Mouse (Mus musculus): Measurements from ENCODE around the gene Zfp882. TPM values are rescaled to one million over a fixed set of nuclear protein-coding genes. Genes with fewer than 3 reads are reported as not detected.
A peak's percentile ranks its signal among the peaks of the same experiment; 100 is the strongest.
"Not testable (repeated sequence)": the region's sequence is repeated elsewhere in the genome, so short reads cannot be mapped to it uniquely, and the experiment has no call there.

Zfp882 gene
- polyA plus RNA-seq, 1 experiment from 2014 or later, result 2.8 TPM

- ATAC-seq (replicated peaks; ENCODE audit: extremely low read depth, insufficient read depth, low FRiP score), result no peak
- 79% methylated on average over 2 of the region's 2 CpGs for WGBS
- Histone ChIP-seq H3K4me1 (ENCODE audit: control insufficient read depth, insufficient read depth, low read length) (0 out of 2 replicates have a peak, but pooled peaks cover 4% of the 10 kb centered on the region), H3K9me3 (replicated peaks; ENCODE audit: control insufficient read depth, low read length) (no peaks in the 10 kb centered on the region), H3K27me3 (ENCODE audit: control insufficient read depth, insufficient read depth, low read length) (no peaks in the 10 kb centered on the region), H3K4me2 (ENCODE audit: low read depth, low read length) (no peak overlapping the region), H3K4me3 (ENCODE audit: low read length) (no peak overlapping the region), H3K9ac (ENCODE audit: low read length) (no peak overlapping the region), H3K27ac (ENCODE audit: low read length) (no peak overlapping the region), H3K36me3 (ENCODE audit: control insufficient read depth, insufficient read depth) (peaks cover 15% of the 10 kb centered on the region)
Observed at GRCm38 (mm10) chr8:71912286-71912685, 3.9 kb downstream of the Zfp882 start.

DNA sequence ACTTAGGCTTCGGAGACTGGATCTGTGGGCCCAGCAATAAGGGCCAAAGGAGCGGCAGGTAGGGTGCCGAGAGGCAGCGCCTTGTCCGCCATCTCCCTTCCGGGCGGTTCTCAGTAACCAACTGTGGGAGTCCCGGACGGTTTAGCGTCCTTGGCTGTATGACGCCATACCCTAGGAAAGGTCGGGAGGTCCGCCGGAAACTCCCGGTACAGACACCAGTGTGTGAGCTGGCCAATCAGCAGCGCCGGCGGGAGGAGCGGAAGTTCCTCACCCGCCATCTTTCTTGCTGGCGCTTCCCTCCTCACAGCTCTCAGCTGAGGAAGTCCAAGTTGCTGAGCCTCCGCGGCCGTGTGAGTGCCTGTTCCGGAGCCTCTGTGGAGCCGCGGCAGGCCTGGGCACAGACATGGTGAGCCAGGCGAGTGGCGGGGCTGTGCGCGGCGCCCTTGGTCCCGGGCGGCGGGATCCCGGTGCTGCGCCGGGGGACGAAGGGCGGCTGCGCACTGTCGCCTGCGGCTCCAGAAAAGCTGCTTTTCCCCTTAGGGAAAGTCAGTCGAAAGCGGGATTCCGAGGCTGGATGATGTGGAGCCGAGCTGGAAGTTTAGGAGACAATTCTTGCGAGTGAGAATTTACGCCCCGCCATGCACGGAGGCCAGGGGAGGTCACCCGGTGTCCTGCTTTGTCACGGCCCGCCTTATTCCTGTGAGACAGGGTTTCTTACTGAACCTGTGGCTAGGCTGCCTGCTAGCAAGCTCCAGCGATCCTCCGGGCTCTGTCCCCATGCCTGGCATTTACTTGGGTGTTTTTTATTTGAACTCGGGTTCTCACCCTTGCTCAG, 14.4 kb downstream of the Zfp882 start:
- ATAC-seq (replicated peaks; ENCODE audit: extremely low read depth, insufficient read depth, low FRiP score), result peak; percentile 100
- Histone ChIP-seq H3K4me3 (ENCODE audit: low read length) (peak overlapping the region; percentile 59), H3K4me1 (ENCODE audit: control insufficient read depth, insufficient read depth, low read length) (peaks cover 8% of the 10 kb centered on the region), H3K27ac (ENCODE audit: low read length) (peak overlapping the region; percentile 88), H3K4me2 (ENCODE audit: low read depth, low read length) (peak overlapping the region; percentile 74), H3K9me3 (replicated peaks; ENCODE audit: control insufficient read depth, low read length) (no peaks in the 10 kb centered on the region), H3K36me3 (ENCODE audit: control insufficient read depth, insufficient read depth) (peaks cover 2% of the 10 kb centered on the region), H3K9ac (ENCODE audit: low read length) (peak overlapping the region; percentile 78), H3K27me3 (ENCODE audit: control insufficient read depth, insufficient read depth, low read length) (no peaks in the 10 kb centered on the region)
- under 1% methylated on average over 57 of the region's 57 CpGs for WGBS

DNA sequence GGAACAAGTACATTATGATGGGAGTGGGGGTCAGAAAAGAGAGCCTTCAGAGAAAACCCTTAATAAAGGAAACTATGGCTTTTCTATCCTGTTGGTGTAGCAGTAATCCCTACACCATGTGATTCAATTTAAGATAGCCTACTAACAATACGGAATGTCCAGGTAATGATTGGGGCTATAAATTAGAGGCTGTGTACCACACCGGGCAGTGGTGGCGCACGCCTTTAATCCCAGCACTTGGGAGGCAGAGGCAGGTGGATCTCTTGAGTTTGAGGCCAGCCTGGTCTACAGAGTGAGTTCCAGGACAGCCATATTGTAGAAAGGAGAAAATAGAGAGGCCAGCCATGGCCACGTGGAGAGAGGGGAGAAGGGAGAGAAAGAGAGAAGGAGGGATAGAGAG, 17.4 kb downstream of the Zfp882 start:
- 93% methylated on average over 5 of the region's 5 CpGs for WGBS
- ATAC-seq (replicated peaks; ENCODE audit: extremely low read depth, insufficient read depth, low FRiP score), result no peak
- no peak overlapping the region for H3K27ac ChIP-seq (ENCODE audit: low read length)
- H3K27me3 ChIP-seq (ENCODE audit: control insufficient read depth, insufficient read depth, low read length), result no peaks in the 10 kb centered on the region
- H3K9me3 ChIP-seq (replicated peaks; ENCODE audit: control insufficient read depth, low read length), result no peaks in the 10 kb centered on the region
- H3K4me2 ChIP-seq (ENCODE audit: low read depth, low read length), result no peak overlapping the region
- H3K36me3 ChIP-seq (ENCODE audit: control insufficient read depth, insufficient read depth), result peaks cover 25% of the 10 kb centered on the region
- H3K4me1 ChIP-seq (ENCODE audit: control insufficient read depth, insufficient read depth, low read length), result peaks cover 8% of the 10 kb centered on the region
- H3K9ac ChIP-seq (ENCODE audit: low read length), result no peak overlapping the region
- no peak overlapping the region for H3K4me3 ChIP-seq (ENCODE audit: low read length)

GRCm38 (mm10) chr8:71926551-71926950, 18.1 kb downstream of the Zfp882 start:
- H3K9ac ChIP-seq (ENCODE audit: low read length), result no peak overlapping the region
- peaks cover 8% of the 10 kb centered on the region for H3K4me1 ChIP-seq (ENCODE audit: control insufficient read depth, insufficient read depth, low read length)
- no peak for ATAC-seq (replicated peaks; ENCODE audit: extremely low read depth, insufficient read depth, low FRiP score)
- 92% methylated on average over 3 of the region's 3 CpGs for WGBS
- no peak overlapping the region for H3K27ac ChIP-seq (ENCODE audit: low read length)
- H3K4me3 ChIP-seq (ENCODE audit: low read length), result no peak overlapping the region
- H3K4me2 ChIP-seq (ENCODE audit: low read depth, low read length), result no peak overlapping the region
- H3K9me3 ChIP-seq (replicated peaks; ENCODE audit: control insufficient read depth, low read length), result peaks cover 2% of the 10 kb centered on the region; the same call in 1 of the 2 replicates
- no peaks in the 10 kb centered on the region for H3K27me3 ChIP-seq (ENCODE audit: control insufficient read depth, insufficient read depth, low read length)
- peaks cover 33% of the 10 kb centered on the region for H3K36me3 ChIP-seq (ENCODE audit: control insufficient read depth, insufficient read depth)

DNA sequence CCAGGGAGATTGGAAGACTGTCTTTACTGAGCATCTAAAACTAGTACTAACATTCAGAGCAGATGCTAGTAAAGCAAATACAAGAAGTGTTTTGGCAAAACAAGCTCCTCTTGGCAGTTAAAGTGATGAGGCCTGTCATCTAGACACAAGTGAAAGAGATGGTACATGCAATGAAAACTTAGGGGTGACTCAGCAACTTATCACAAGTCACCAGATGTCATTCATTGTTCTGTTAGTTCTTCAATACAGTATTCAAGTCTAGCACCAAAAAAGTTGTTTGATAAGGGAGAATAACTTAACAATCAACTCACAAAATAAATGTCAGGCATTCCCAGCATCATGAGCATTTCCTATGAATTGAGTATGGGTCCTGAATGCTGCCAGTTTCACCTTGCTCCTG, 19.4 kb downstream of the Zfp882 start:
- ATAC-seq (replicated peaks; ENCODE audit: extremely low read depth, insufficient read depth, low FRiP score), result no peak
- Histone ChIP-seq H3K36me3 (ENCODE audit: control insufficient read depth, insufficient read depth) (peaks cover 36% of the 10 kb centered on the region), H3K27me3 (ENCODE audit: control insufficient read depth, insufficient read depth, low read length) (no peaks in the 10 kb centered on the region), H3K9ac (ENCODE audit: low read length) (no peak overlapping the region), H3K4me1 (ENCODE audit: control insufficient read depth, insufficient read depth, low read length) (peaks cover 8% of the 10 kb centered on the region), H3K9me3 (replicated peaks; ENCODE audit: control insufficient read depth, low read length) (peaks cover 3% of the 10 kb centered on the region; the same call in 1 of the 2 replicates), H3K4me2 (ENCODE audit: low read depth, low read length) (no peak overlapping the region), H3K4me3 (ENCODE audit: low read length) (no peak overlapping the region), H3K27ac (ENCODE audit: low read length) (no peak overlapping the region)

- H3K4me3 ChIP-seq (ENCODE audit: low read length); H3K4me2 ChIP-seq (ENCODE audit: low read depth, low read length); H3K9me3 ChIP-seq (replicated peaks; ENCODE audit: control insufficient read depth, low read length); H3K27ac ChIP-seq (ENCODE audit: low read length); H3K9ac ChIP-seq (ENCODE audit: low read length); H3K4me1 ChIP-seq (ENCODE audit: control insufficient read depth, insufficient read depth, low read length); H3K27me3 ChIP-seq (ENCODE audit: control insufficient read depth, insufficient read depth, low read length); ATAC-seq (replicated peaks; ENCODE audit: extremely low read depth, insufficient read depth, low FRiP score); H3K36me3 ChIP-seq (ENCODE audit: control insufficient read depth, insufficient read depth): not testable (repeated sequence)
- 77% methylated on average over 2 of the region's 2 CpGs for WGBS
Observed at GRCm38 (mm10) chr8:71938037-71938436, 29.6 kb downstream of the Zfp882 start.

DNA sequence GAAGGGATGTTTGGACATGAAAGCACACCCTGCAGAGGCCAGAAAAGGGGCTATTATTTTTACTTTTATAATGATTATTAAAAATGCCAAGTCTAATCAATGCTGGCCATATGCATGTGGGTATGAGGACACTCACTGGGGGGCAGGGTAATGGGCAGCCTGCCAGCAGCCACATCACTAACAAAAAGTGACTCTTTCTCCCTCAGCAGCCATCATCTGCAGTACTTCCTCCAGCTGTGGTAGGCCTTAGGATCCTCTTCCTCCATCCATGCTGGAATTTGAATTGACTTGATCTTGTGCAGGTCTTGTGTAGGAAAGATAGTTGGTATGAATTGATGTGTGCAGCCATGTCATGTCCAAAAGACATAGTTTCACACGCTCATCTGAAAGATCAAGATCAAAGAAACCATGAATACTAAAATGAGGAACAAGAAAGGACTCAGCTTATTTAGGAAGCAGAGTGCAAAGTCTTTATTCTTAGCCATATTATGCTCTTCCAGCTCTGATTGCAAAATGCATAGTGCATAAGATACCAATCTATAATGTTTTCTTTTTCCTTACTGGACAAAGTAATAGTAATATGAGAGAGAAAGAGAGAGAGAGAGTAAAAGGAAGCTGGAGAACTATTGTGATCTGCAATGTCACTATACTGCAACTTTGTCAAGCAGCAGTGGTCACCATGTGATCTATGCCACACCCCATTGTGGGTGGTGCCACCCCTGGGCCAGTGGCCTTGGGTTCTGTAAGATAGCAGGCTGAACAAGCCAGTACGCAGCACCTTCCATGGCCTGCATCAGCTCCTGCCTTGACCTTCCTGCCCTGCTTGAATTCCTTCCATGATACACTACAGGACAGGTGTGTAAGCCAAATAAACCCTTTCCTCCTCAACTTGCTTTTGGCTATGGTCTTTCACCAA, 32.1 kb downstream of the Zfp882 start:
- Histone ChIP-seq H3K27me3 (ENCODE audit: control insufficient read depth, insufficient read depth, low read length) (no peaks in the 10 kb centered on the region), H3K4me3 (ENCODE audit: low read length) (no peak overlapping the region), H3K4me1 (ENCODE audit: control insufficient read depth, insufficient read depth, low read length) (no peaks in the 10 kb centered on the region), H3K9ac (ENCODE audit: low read length) (no peak overlapping the region), H3K4me2 (ENCODE audit: low read depth, low read length) (no peak overlapping the region), H3K36me3 (ENCODE audit: control insufficient read depth, insufficient read depth) (no peaks in the 10 kb centered on the region), H3K9me3 (replicated peaks; ENCODE audit: control insufficient read depth, low read length) (no peaks in the 10 kb centered on the region), H3K27ac (ENCODE audit: low read length) (no peak overlapping the region)
- ATAC-seq (replicated peaks; ENCODE audit: extremely low read depth, insufficient read depth, low FRiP score), result no peak
- WGBS, result 71% methylated on average over 2 of the region's 2 CpGs

DNA sequence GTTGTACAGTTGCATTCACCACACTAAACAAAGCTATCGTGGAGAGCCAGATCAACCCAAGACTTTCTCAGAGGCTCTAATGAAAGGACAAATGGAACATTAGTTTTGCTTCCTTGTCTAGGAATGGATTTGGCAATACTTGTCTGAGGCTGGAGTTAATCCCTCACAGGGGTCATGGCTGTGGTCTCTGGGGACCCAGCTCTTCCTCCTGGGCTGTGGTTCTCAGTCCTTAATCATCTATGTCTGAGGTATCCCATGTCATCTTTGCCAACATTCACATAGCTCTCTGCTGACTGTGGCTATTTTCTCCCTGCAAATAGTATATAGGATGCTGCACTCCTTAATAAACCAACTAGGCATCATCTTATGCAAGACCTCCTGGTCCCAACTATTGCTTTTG, 33.4 kb downstream of the Zfp882 start:
- Histone ChIP-seq H3K9ac (ENCODE audit: low read length) (no peak overlapping the region), H3K27me3 (ENCODE audit: control insufficient read depth, insufficient read depth, low read length) (no peaks in the 10 kb centered on the region), H3K27ac (ENCODE audit: low read length) (no peak overlapping the region), H3K9me3 (replicated peaks; ENCODE audit: control insufficient read depth, low read length) (no peaks in the 10 kb centered on the region), H3K4me2 (ENCODE audit: low read depth, low read length) (no peak overlapping the region), H3K36me3 (ENCODE audit: control insufficient read depth, insufficient read depth) (no peaks in the 10 kb centered on the region), H3K4me1 (ENCODE audit: control insufficient read depth, insufficient read depth, low read length) (no peaks in the 10 kb centered on the region), H3K4me3 (ENCODE audit: low read length) (no peak overlapping the region)
- 77% methylated on average over 1 of the region's 1 CpGs for WGBS
- no peak for ATAC-seq (replicated peaks; ENCODE audit: extremely low read depth, insufficient read depth, low FRiP score)

GRCm38 (mm10) chr8:71948624-71949023, 40.2 kb downstream of the Zfp882 start:
- Histone ChIP-seq H3K4me1 (ENCODE audit: control insufficient read depth, insufficient read depth, low read length) (peaks cover 14% of the 10 kb centered on the region), H3K27me3 (ENCODE audit: control insufficient read depth, insufficient read depth, low read length) (no peaks in the 10 kb centered on the region), H3K9me3 (replicated peaks; ENCODE audit: control insufficient read depth, low read length) (no peaks in the 10 kb centered on the region), H3K4me3 (ENCODE audit: low read length) (no peak overlapping the region), H3K27ac (ENCODE audit: low read length) (no peak overlapping the region), H3K4me2 (ENCODE audit: low read depth, low read length) (no peak overlapping the region), H3K9ac (ENCODE audit: low read length) (no peak overlapping the region), H3K36me3 (ENCODE audit: control insufficient read depth, insufficient read depth) (no peaks in the 10 kb centered on the region)
- WGBS, result 85% methylated on average over 5 of the region's 5 CpGs
- ATAC-seq (replicated peaks; ENCODE audit: extremely low read depth, insufficient read depth, low FRiP score), result no peak

All from heart, embryonic 16.5 days (tissue).